Mouse (Mus musculus): ENCODE data around the gene Crocc2. TPM values are rescaled to one million over a fixed set of nuclear protein-coding genes. Genes with fewer than 3 reads are reported as not detected.
"Not testable (repeated sequence)": the region's sequence is repeated elsewhere in the genome, so short reads cannot be mapped to it uniquely, and the experiment has no call there.

Gene Crocc2
- polyA plus RNA-seq, 1 experiment from 2014 or later: 0.30 TPM

GRCm38 (mm10) chr1:93184071-93184828, 15.7 kb downstream of the Crocc2 start:
- CTCF ChIA-PET: interaction anchor here (1.1 to 1.3 kb wide), 2 partner anchors 9 to 23 kb away, joined by 3 to 4 read pairs; no protein-coding TSS in a partner anchor
- H3K27me3 ChIP-seq: no peaks in the 10 kb centered on the region
- POLR2A ChIA-PET: interaction anchor here (1.1 to 1.4 kb wide), 2 partner anchors 24 to 26 kb away, joined by 3 to 4 read pairs; no protein-coding TSS in a partner anchor
- peak; percentile 68 for ATAC-seq
- no peak for TF ChIP-seq CTCF (IDR thresholded peaks at IDR 0.05)
- in situ Hi-C loops (cut with MboI; ENCODE audit: low pct_unique_long_range_greater_than_20kb): no loop called here
- peak; percentile 68 for DNase-seq (ENCODE audit: low read depth, low spot score)

- no peaks in the 10 kb centered on the region for H3K27me3 ChIP-seq
- DNase-seq (ENCODE audit: low read depth, low spot score): no peak
- POLR2A ChIA-PET: no interaction called here
- no peak for TF ChIP-seq CTCF (IDR thresholded peaks at IDR 0.05)
- no peak for ATAC-seq
- in situ Hi-C loops (cut with MboI; ENCODE audit: low pct_unique_long_range_greater_than_20kb): no loop called here
- CTCF ChIA-PET: interaction anchor here (1.0 to 1.6 kb wide), 2 partner anchors 13 to 21 kb away, joined by 3 to 6 read pairs; no protein-coding TSS in a partner anchor
These were observed 22.3 kb downstream of the Crocc2 start for GRCm38 (mm10) chr1:93190726-93191305.

GRCm38 (mm10) chr1:93194961-93195360, 26.4 kb downstream of the Crocc2 start:
- ATAC-seq (no peak), DNase-seq (ENCODE audit: low read depth, low spot score) (no peak)
- H3K27me3 ChIP-seq: no peaks in the 10 kb centered on the region
- ChIA-PET POLR2A (no interaction called here), CTCF (interaction anchor here (0.9 kb wide), 1 partner anchor 15 kb away, joined by 3 read pairs; no protein-coding TSS in a partner anchor)
- in situ Hi-C loops (cut with MboI; ENCODE audit: low pct_unique_long_range_greater_than_20kb): no loop called here
- TF ChIP-seq CTCF (IDR thresholded peaks at IDR 0.05): no peak

- ATAC-seq; DNase-seq (ENCODE audit: low read depth, low spot score); in situ Hi-C loops (cut with MboI; ENCODE audit: low pct_unique_long_range_greater_than_20kb); H3K27me3 ChIP-seq: not testable (repeated sequence)
- ChIA-PET POLR2A (interaction anchor here (0.8 kb wide), 1 partner anchor 54 kb away, joined by 3 read pairs; no protein-coding TSS in a partner anchor), CTCF (interaction anchor here (1.6 kb wide), 1 partner anchor 15 kb away, joined by 4 read pairs; no protein-coding TSS in a partner anchor)
These were observed 28.9 kb downstream of the Crocc2 start for GRCm38 (mm10) chr1:93197454-93197853.

GRCm38 (mm10) chr1:93197916-93198315, 29.4 kb downstream of the Crocc2 start:
- ChIA-PET POLR2A (interaction anchor here (1.2 kb wide), 1 partner anchor 9 kb away, joined by 3 read pairs; no protein-coding TSS in a partner anchor), CTCF (interaction anchor here (1.6 kb wide), 1 partner anchor 14 kb away, joined by 4 read pairs; no protein-coding TSS in a partner anchor)
- no peaks in the 10 kb centered on the region for H3K27me3 ChIP-seq
- in situ Hi-C loops (cut with MboI; ENCODE audit: low pct_unique_long_range_greater_than_20kb): no loop called here
- DNase-seq (ENCODE audit: low read depth, low spot score) (no peak), ATAC-seq (no peak)
- TF ChIP-seq CTCF (IDR thresholded peaks at IDR 0.05): no peak

GRCm38 (mm10) chr1:93206277-93206970, 37.9 kb downstream of the Crocc2 start:
- ATAC-seq (no peak), DNase-seq (ENCODE audit: low read depth, low spot score) (no peak)

GRCm38 (mm10) chr1:93207536-93208064, 39.1 kb downstream of the Crocc2 start:
- in situ Hi-C loops (cut with MboI; ENCODE audit: low pct_unique_long_range_greater_than_20kb): no loop called here
- peak; percentile 73 for DNase-seq (ENCODE audit: low read depth, low spot score)

More at GRCm38 (mm10) chr1:93206277-93206970, 37.9 kb downstream of the Crocc2 start:
- H3K27me3 ChIP-seq: no peaks in the 10 kb centered on the region
- ChIA-PET POLR2A (interaction anchor here (0.6 to 1.7 kb wide), 4 partner anchors 8 to 62 kb away, joined by 3 to 10 read pairs (median 4); partner anchors contain the start of gene Sned1), CTCF (interaction anchor here (0.8 to 3.4 kb wide), 6 partner anchors 11 to 32 kb away, joined by 3 to 13 read pairs (median 6); no protein-coding TSS in a partner anchor)
- in situ Hi-C loops (cut with MboI; ENCODE audit: low pct_unique_long_range_greater_than_20kb): no loop called here
- no peak for TF ChIP-seq CTCF (IDR thresholded peaks at IDR 0.05)

GRCm38 (mm10) chr1:93210213-93210641, 41.7 kb downstream of the Crocc2 start:
- ChIA-PET POLR2A (interaction anchor here (0.7 to 1.6 kb wide), 5 partner anchors 11 to 30 kb away, joined by 3 to 7 read pairs (median 3); no protein-coding TSS in a partner anchor), CTCF (interaction anchor here (0.9 to 1.1 kb wide), 2 partner anchors 15 kb away, joined by 3 read pairs; no protein-coding TSS in a partner anchor)
- in situ Hi-C loops (cut with MboI; ENCODE audit: low pct_unique_long_range_greater_than_20kb): no loop called here
- no peak for DNase-seq (ENCODE audit: low read depth, low spot score)
- H3K27me3 ChIP-seq: no peaks in the 10 kb centered on the region
- no peak for TF ChIP-seq CTCF (IDR thresholded peaks at IDR 0.05)
- peak; percentile 55 for ATAC-seq

More at GRCm38 (mm10) chr1:93207536-93208064, 39.1 kb downstream of the Crocc2 start:
- peak; percentile 19 for ATAC-seq
- H3K27me3 ChIP-seq: no peaks in the 10 kb centered on the region
- POLR2A ChIA-PET: interaction anchor here (1.2 to 1.7 kb wide), 3 partner anchors 9 to 33 kb away, joined by 3 to 10 read pairs (median 5); partner anchors contain the start of gene Sned1
- no peak for TF ChIP-seq CTCF (IDR thresholded peaks at IDR 0.05)
- CTCF ChIA-PET: interaction anchor here (1.5 to 3.4 kb wide), 4 partner anchors 10 to 33 kb away, joined by 4 to 13 read pairs (median 10); no protein-coding TSS in a partner anchor

- no peak for ATAC-seq
- in situ Hi-C loops (cut with MboI; ENCODE audit: low pct_unique_long_range_greater_than_20kb): no loop called here
- POLR2A ChIA-PET: interaction anchor here (0.8 kb wide), 1 partner anchor 10 kb away, joined by 3 read pairs; no protein-coding TSS in a partner anchor
- H3K27me3 ChIP-seq: no peaks in the 10 kb centered on the region
- CTCF ChIA-PET: no interaction called here
- TF ChIP-seq CTCF (IDR thresholded peaks at IDR 0.05): no peak
- no peak for DNase-seq (ENCODE audit: low read depth, low spot score)
These were observed 42.5 kb downstream of the Crocc2 start for GRCm38 (mm10) chr1:93211019-93211418.
